Mouse (Mus musculus) heart, adult 2 months (tissue): Measurements from ENCODE around the gene Errfi1. TPM values are rescaled to one million over a fixed set of nuclear protein-coding genes. Genes with fewer than 3 reads are reported as not detected.
A peak's percentile ranks its signal among the peaks of the same experiment; 100 is the strongest.

Experiments used
- DNase-seq, 2 experiments: peaks; one replicate each; pipeline ENCODE4 v3.0.0; 2021
- H3K27ac ChIP-seq: fragments of 200-600 bp; 2 replicates; pipeline ENCODE4 v1.8.1; 2022
- H3K27me3 ChIP-seq: fragments of 200-500 bp; 2 replicates; pipeline ENCODE4 v1.6.1; 2012; ENCODE audit warnings: mild to moderate bottlenecking, low read length, inconsistent platforms, mixed read lengths; ENCODE audit not compliant: control insufficient read depth, insufficient read depth
- H3K36me3 ChIP-seq: fragments of 200-500 bp; 2 replicates; pipeline ENCODE4 v1.6.1; 2012; ENCODE audit warnings: low read length, inconsistent platforms; ENCODE audit not compliant: control insufficient read depth, insufficient read depth
- H3K4me1 ChIP-seq: fragments of 200-500 bp; 2 replicates; pipeline ENCODE4 v1.6.1; 2011; ENCODE audit warnings: low read length; ENCODE audit not compliant: control insufficient read depth, insufficient read depth
- H3K4me3 ChIP-seq: fragments of 200-600 bp; 2 replicates; pipeline ENCODE4 v1.8.1; 2022
- H3K79me2 ChIP-seq: fragments of 200-500 bp; replicated peaks from 2 replicates; pipeline ENCODE4 v1.6.1; 2012; ENCODE audit warnings: mild to moderate bottlenecking, inconsistent platforms, low read length, moderate library complexity, mixed read lengths; ENCODE audit not compliant: control insufficient read depth, insufficient read depth
- H3K9ac ChIP-seq: fragments of 200-500 bp; 2 replicates; pipeline ENCODE4 v1.6.1; 2012; ENCODE audit warnings: low read depth, mild to moderate bottlenecking, control low read depth, inconsistent platforms, low read length, mixed read lengths
- CTCF ChIP-seq: fragments of 200-600 bp; IDR thresholded peaks from 2 replicates; pipeline ENCODE4 v1.8.1; 2022; ENCODE audit warnings: antibody characterized with exemption, mild to moderate bottlenecking, moderate library complexity
- EP300 ChIP-seq: fragments of 200-500 bp; IDR thresholded peaks from 2 replicates; pipeline ENCODE4 v1.6.1; 2011; ENCODE audit warnings: low read depth, low read length, control low read depth; ENCODE audit not compliant: insufficient read depth
- POLR2A ChIP-seq: fragments of 200-500 bp; IDR thresholded peaks from 2 replicates; pipeline ENCODE4 v1.6.1; 2011; ENCODE audit warnings: mild to moderate bottlenecking, low read depth, low read length, control low read depth; ENCODE audit not compliant: insufficient read depth
- WGBS: fragments of 180-500 bp; shearing (Covaris S2); methylation state at CpG from one replicate; pipeline ENCODE4 v1.1.7; 2018; 5-methylcytosine and 5-hydroxymethylcytosine counted together
- intact Hi-C: fragments of 180-260 bp; cut with DNase I; formaldehyde crosslinking; loops from one replicate; pipeline ENCODE4 v1.15.1; 2025
- polyA plus RNA-seq: library from polyadenylated mRNA; depleted of rRNA; stranded (reverse); fragments of >200 nt; gene quantifications from 2 replicates; pipeline ENCODE4 v1.2.3, GENCODE M21; 2012
- total RNA-seq, 2 experiments: library from RNA; stranded (reverse); gene quantifications; 2 replicates each; pipeline ENCODE4 v1.2.3; 2021

Errfi1 gene
- total and polyA plus RNA-seq, 3 experiments, result 21.3 to 44.1 (median 22.1) TPM

DNA sequence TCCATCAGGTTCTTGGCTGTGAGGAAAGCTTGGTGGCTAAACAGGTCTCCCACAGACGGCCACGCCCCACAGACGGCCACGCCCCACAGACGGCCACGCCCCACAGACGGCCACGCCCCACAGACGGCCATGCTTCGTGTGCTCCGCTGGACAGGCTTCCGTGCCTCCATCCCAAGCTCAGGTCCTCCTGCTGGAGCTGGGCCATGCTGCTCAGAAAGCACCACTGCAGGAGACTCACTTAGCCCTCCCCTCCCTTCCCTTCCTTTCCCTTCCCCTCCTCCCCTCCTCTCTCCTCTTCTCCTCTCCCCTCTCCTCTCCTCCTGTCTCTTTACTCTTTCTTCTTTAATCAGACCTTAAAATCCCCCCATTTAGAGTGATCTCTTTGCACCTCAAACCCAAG lies 16.8 kb upstream of the Errfi1 start:
- Histone ChIP-seq H3K27me3 (no peaks in the 10 kb centered on the region; the same call in 1 of the 2 replicates), H3K79me2 (no peaks in the 10 kb centered on the region), H3K27ac (no peak overlapping the region), H3K4me3 (no peak overlapping the region), H3K9ac (no peak overlapping the region), H3K36me3 (no peaks in the 10 kb centered on the region), H3K4me1 (peaks cover 2% of the 10 kb centered on the region)
- intact Hi-C loops, result no loop called here
- no peak for DNase-seq
- TF ChIP-seq EP300, result no peak
- TF ChIP-seq CTCF, result no peak
- TF ChIP-seq POLR2A, result no peak
- 74% methylated on average over 12 of the region's 12 CpGs for WGBS

GRCm38 (mm10) chr4:150837458-150837857 lies 16.3 kb upstream of the Errfi1 start:
- Histone ChIP-seq H3K79me2 (no peaks in the 10 kb centered on the region), H3K27ac (peak overlapping the region; percentile 23), H3K27me3 (no peaks in the 10 kb centered on the region; the same call in 1 of the 2 replicates), H3K36me3 (no peaks in the 10 kb centered on the region), H3K9ac (no peak overlapping the region), H3K4me1 (peaks cover 2% of the 10 kb centered on the region), H3K4me3 (no peak overlapping the region)
- TF ChIP-seq EP300, result no peak
- no peak for TF ChIP-seq CTCF
- no peak for TF ChIP-seq POLR2A
- peak; percentile 69 to 72 for DNase-seq
- intact Hi-C loops, result no loop called here
- WGBS, result 40% methylated on average over 6 of the region's 6 CpGs

DNA sequence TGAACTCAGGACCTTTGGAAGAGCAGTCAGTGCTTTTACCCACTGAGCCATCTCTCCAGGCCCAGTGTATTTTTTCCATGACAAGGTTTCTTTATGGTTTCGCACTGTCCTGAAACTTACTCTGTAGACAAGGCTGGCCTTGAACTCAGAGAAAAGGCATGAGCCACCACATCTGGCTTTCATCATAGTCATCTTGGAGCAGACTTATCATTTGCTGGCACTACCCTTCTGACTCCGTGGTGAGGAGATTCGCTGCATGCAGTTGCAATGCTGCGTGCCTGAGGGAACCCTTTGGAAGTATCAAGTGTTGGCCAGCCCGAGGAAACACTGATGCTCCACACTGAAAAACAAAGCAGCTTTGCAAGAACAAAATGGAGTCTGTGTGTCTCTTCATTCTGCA lies 11.7 kb upstream of the Errfi1 start:
- 76% methylated on average over 5 of the region's 5 CpGs for WGBS
- Histone ChIP-seq H3K27me3 (no peaks in the 10 kb centered on the region; the same call in 1 of the 2 replicates), H3K4me3 (no peak overlapping the region), H3K9ac (no peak overlapping the region), H3K27ac (no peak overlapping the region), H3K79me2 (no peaks in the 10 kb centered on the region), H3K36me3 (no peaks in the 10 kb centered on the region), H3K4me1 (peaks cover 2% of the 10 kb centered on the region)
- TF ChIP-seq EP300 (no peak), POLR2A (no peak), CTCF (no peak)
- intact Hi-C loops, result no loop called here
- DNase-seq, result no peak

DNA sequence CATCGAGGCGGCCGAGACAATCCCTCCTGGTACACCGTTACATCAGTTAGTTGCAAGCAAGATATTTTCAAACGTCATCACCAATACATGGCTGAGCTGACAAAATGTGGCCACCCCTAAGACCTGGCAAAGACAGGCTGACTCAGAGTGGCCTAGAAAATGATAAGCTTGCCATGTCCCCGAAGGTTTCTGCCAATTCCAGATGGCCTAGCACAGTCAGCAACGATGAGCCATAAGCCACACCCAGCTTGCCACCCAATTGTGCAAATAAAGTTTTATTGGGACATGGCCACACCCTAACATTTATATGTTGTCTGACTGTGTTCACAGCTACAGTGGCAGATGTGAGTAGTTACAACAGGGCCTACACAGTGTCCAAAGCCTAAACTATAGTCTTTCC lies 10.5 kb upstream of the Errfi1 start:
- H3K79me2 ChIP-seq, result no peaks in the 10 kb centered on the region
- H3K36me3 ChIP-seq, result no peaks in the 10 kb centered on the region
- no peaks in the 10 kb centered on the region; the same call in 1 of the 2 replicates for H3K27me3 ChIP-seq
- no peak overlapping the region for H3K9ac ChIP-seq
- TF ChIP-seq CTCF, result no peak
- no peak for TF ChIP-seq POLR2A
- TF ChIP-seq EP300, result no peak
- no peaks in the 10 kb centered on the region for H3K4me1 ChIP-seq
- no peak overlapping the region for H3K27ac ChIP-seq
- no peak for DNase-seq
- intact Hi-C loops, result no loop called here
- 75% methylated on average over 7 of the region's 7 CpGs for WGBS
- no peak overlapping the region for H3K4me3 ChIP-seq

DNA sequence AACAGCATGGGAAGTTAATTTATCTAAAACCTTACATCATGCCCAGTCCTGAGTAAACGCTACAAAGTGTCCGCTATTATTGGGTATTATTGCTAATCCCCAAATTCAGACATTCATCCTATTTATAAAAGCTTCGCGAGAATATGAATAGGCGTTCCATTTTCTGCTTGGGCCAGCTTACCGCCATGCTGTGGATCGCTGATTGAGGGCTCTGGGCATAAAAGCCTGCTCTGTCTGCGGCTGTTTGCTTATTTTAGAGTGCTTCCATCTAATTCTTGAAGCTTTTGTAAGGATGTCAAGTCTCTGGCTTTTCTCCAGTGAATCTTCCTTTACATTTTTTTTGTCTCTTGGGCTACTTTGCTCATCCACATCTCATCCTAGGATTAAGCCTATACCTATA lies 7.4 kb upstream of the Errfi1 start:
- Histone ChIP-seq H3K79me2 (no peaks in the 10 kb centered on the region), H3K4me1 (no peaks in the 10 kb centered on the region), H3K27me3 (no peaks in the 10 kb centered on the region; the same call in 1 of the 2 replicates), H3K4me3 (no peak overlapping the region), H3K9ac (no peak overlapping the region), H3K27ac (peak overlapping the region; percentile 11; the same call in 1 of the 2 replicates), H3K36me3 (no peaks in the 10 kb centered on the region)
- 88% methylated on average over 8 of the region's 8 CpGs for WGBS
- no peak for DNase-seq
- TF ChIP-seq POLR2A (no peak), CTCF (no peak), EP300 (no peak)
- intact Hi-C loops, result no loop called here

DNA sequence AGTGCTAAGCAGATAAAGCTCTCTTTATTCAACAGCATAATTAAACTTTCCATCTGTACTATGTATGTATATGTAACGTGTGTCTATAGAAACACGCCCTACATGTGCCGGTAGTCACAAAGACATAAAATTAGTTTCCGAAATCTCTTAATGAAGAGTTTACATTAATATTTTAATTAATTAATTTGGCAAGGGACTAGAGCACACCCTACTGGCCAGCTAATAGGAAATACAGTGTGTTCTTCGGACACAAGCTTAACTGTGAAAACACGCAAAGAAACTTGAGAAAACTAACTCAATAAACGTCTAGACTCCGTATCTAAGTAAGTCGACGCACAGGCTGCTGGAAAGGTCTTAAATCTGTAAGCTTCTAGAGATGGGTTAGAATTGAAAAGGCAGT lies 3.8 kb upstream of the Errfi1 start:
- WGBS, result 37% methylated on average over 10 of the region's 10 CpGs
- peak overlapping the region; percentile 36 for H3K27ac ChIP-seq
- intact Hi-C loops, result loop anchor here (1.0 to 5.0 kb wide), 3 partner anchors 43 to 194 kb away; no protein-coding TSS in a partner anchor

More for the DNA sequence above, 3.8 kb upstream of the Errfi1 start:
- TF ChIP-seq POLR2A (no peak), CTCF (peak; percentile 88), EP300 (no peak)
- Histone ChIP-seq H3K79me2 (no peaks in the 10 kb centered on the region), H3K27me3 (no peaks in the 10 kb centered on the region), H3K9ac (no peak overlapping the region), H3K4me1 (peaks cover 5% of the 10 kb centered on the region), H3K4me3 (no peak overlapping the region), H3K36me3 (no peaks in the 10 kb centered on the region)
- DNase-seq, result no peak
